Mouse (Mus musculus): ENCODE measurements around the gene Ubtd1. TPM values are rescaled to one million over a fixed set of nuclear protein-coding genes. Genes with fewer than 3 reads are reported as not detected.

Gene Ubtd1
- polyA plus RNA-seq, 1 experiment: not detected

DNA sequence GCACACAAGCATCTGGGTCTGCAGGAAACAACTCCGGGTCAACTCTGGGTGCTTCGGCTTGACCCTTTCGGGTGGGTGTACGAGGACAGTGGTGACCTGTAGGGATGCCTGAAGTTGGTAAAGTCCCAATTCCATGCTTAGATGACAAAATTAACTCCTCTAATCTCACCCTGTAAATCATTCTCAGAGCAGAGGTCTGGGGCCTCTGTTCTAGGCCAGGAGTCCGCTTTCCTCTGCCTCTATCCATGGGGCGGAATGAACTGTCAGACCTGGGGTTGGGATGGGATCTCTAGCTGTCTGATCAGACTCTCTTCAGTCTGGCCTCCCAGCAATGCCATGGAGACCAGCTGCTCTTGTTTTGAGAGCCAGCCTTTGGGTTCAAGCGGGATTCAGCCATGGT, 79.9 kb downstream of the Ubtd1 start:
- 96% methylated on average over 7 of the region's 7 CpGs for WGBS
- no peak overlapping the region for H3K4me3 ChIP-seq (ENCODE audit: insufficient read depth, low read depth, low read length)
- TF ChIP-seq POLR2A (IDR thresholded peaks at IDR 0.05; ENCODE audit: insufficient read depth, low read depth, low read length) (no peak), CTCF (IDR thresholded peaks at IDR 0.05; ENCODE audit: insufficient read depth, low read depth, low read length) (no peak)
- H3K4me1 ChIP-seq (ENCODE audit: control insufficient read depth, insufficient read depth, low read length): no peaks in the 10 kb centered on the region
- no peak overlapping the region for H3K27ac ChIP-seq (ENCODE audit: insufficient read depth, low read depth, low read length)

DNA sequence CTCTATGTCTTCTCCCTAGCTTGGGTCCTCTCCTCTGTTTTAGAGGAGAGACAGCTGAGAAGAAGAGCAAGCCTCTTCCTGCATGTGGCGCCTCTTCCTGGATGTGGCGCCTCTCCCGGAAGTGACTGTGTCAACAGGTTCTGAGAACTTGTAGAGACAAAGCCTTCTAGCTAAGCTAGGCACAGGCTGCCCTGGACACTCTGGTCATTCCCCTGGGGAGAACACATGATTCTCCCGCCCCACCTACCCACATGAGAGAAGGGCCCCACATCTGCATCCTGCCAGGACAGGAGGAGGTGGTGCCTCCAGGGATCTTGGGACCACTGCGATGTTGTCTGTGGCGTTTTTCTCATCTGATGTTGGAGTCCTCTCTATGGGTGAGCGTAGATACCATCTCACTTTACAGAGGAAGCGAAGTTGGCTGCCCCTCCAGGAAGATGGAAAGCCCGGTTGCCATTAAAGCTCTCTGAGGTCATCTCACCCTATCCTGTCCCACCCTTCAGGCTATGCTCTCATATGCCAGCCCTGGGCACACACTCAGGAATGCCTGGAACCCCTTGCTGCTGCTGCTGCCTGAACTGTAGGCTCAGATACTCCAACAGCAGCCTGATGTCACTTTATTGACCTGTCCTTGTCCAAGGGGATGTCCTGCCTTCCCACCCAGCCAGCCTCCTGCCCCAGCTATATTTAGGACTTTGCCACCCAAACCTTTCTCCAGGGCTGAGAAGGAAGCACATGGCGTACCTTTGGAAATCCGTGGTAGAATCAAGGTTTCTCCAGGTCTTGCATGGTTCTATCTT, 87.1 kb downstream of the Ubtd1 start:
- 82% methylated on average over 11 of the region's 11 CpGs for WGBS
- Histone ChIP-seq H3K27ac (ENCODE audit: insufficient read depth, low read depth, low read length) (no peak overlapping the region), H3K4me1 (ENCODE audit: control insufficient read depth, insufficient read depth, low read length) (peaks cover 5% of the 10 kb centered on the region; the same call in 1 of the 2 replicates), H3K4me3 (ENCODE audit: insufficient read depth, low read depth, low read length) (no peak overlapping the region)
- TF ChIP-seq POLR2A (IDR thresholded peaks at IDR 0.05; ENCODE audit: insufficient read depth, low read depth, low read length) (no peak), CTCF (IDR thresholded peaks at IDR 0.05; ENCODE audit: insufficient read depth, low read depth, low read length) (no peak)

DNA sequence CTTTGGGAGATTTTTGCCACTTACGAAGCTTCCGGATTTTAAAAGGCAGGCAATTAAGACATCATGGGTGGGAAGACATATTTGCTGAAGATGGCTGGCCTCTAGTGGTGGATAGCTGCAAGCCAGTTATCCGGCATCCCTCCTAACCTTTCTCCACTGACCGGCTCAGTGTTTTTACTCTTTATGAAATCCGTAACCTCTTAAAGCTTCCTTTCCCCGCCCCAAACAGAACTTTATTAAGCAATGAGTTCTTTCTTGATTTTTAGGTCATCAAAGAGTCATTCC, 87.6 kb downstream of the Ubtd1 start:
- no peak for TF ChIP-seq CTCF (IDR thresholded peaks at IDR 0.05; ENCODE audit: insufficient read depth, low read depth, low read length)
- TF ChIP-seq POLR2A (IDR thresholded peaks at IDR 0.05; ENCODE audit: insufficient read depth, low read depth, low read length): no peak
- WGBS: 45% methylated on average over 6 of the region's 6 CpGs
- Histone ChIP-seq H3K27ac (ENCODE audit: insufficient read depth, low read depth, low read length) (no peak overlapping the region), H3K4me3 (ENCODE audit: insufficient read depth, low read depth, low read length) (no peak overlapping the region), H3K4me1 (ENCODE audit: control insufficient read depth, insufficient read depth, low read length) (peaks cover 5% of the 10 kb centered on the region; the same call in 1 of the 2 replicates)

DNA sequence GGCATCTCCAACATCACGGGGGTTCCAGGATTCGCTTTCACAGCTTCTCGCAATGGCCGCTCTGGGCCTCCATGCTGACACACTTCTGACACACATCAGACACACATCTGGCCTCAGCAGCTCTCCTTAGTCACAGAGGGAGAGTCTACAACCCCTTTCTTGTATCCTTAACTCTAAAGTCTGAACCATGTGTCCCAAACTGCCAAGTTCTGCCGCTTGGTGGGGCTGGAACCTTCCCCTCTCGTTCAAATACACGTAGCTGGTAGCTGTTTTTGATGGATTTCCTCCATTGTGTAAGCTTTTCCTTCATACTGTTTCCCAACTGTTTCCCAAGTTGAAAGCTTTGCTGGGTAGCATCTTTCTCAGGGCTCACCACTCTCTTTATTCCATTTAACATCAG, 89.7 kb downstream of the Ubtd1 start:
- no peak for TF ChIP-seq CTCF (IDR thresholded peaks at IDR 0.05; ENCODE audit: insufficient read depth, low read depth, low read length)
- TF ChIP-seq POLR2A (IDR thresholded peaks at IDR 0.05; ENCODE audit: insufficient read depth, low read depth, low read length): no peak
- Histone ChIP-seq H3K4me3 (ENCODE audit: insufficient read depth, low read depth, low read length) (no peak overlapping the region), H3K4me1 (ENCODE audit: control insufficient read depth, insufficient read depth, low read length) (peaks cover 5% of the 10 kb centered on the region; the same call in 1 of the 2 replicates), H3K27ac (ENCODE audit: insufficient read depth, low read depth, low read length) (no peak overlapping the region)
- 76% methylated on average over 7 of the region's 7 CpGs for WGBS

DNA sequence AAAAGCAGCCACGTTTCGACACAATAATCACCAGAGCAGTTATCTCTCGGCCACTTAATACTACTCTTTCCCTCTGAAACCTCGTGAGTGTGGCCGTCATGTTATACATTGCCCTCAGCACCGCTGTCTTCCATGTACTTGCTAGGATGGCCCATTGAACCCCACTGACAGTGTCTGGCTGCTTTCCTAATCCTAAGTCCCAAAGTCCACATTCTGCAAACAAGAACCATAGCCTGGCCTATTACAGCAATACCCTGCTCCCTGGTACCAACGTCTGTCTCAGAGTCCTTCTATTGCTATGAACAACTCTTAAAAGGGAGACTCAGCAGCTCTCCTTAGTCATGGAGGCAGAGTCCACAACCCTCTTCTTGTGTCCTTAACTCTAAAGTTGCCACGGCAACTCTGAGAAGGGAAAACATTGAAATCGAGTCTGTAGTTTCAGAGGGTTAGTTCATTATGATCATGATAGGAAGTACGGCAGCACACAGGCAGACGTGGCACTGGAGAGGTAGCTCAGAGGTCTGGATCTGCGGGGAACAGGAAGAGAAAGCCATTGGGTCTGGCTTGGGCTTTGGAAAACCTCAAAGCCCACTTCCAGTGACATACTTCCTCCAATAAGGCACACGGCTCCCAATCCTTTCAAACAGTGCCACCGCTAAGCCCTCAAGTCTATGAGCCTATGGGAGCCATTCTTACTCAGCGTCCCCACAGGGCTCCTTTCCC, 90.5 kb downstream of the Ubtd1 start:
- no peak for TF ChIP-seq POLR2A (IDR thresholded peaks at IDR 0.05; ENCODE audit: insufficient read depth, low read depth, low read length)
- no peak for TF ChIP-seq CTCF (IDR thresholded peaks at IDR 0.05; ENCODE audit: insufficient read depth, low read depth, low read length)
- Histone ChIP-seq H3K27ac (ENCODE audit: insufficient read depth, low read depth, low read length) (no peak overlapping the region), H3K4me3 (ENCODE audit: insufficient read depth, low read depth, low read length) (no peak overlapping the region), H3K4me1 (ENCODE audit: control insufficient read depth, insufficient read depth, low read length) (peaks cover 5% of the 10 kb centered on the region; the same call in 1 of the 2 replicates)
- WGBS: 75% methylated on average over 15 of the region's 15 CpGs

DNA sequence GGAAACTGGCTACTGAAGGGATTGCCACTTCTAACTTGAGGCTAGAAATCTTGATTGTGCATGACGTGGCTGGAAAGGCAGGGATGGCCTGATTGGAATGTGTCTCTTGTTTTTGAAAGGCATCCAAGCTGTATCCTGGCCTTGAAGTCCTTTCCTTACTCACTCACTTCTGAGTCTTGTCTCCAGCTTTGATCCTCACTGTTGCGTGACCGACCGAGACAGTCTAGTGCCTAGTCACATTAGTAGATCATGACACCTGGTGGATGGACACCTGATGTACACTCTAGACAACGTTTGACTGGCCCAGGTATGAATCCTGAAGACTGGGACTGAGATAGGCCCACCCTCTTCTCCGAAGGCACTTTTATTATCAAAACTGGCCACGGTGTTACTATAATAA, 91.2 kb downstream of the Ubtd1 start:
- WGBS: 85% methylated on average over 7 of the region's 7 CpGs
- Histone ChIP-seq H3K4me3 (ENCODE audit: insufficient read depth, low read depth, low read length) (no peak overlapping the region), H3K4me1 (ENCODE audit: control insufficient read depth, insufficient read depth, low read length) (peaks cover 5% of the 10 kb centered on the region; the same call in 1 of the 2 replicates), H3K27ac (ENCODE audit: insufficient read depth, low read depth, low read length) (no peak overlapping the region)
- TF ChIP-seq POLR2A (IDR thresholded peaks at IDR 0.05; ENCODE audit: insufficient read depth, low read depth, low read length) (no peak), CTCF (IDR thresholded peaks at IDR 0.05; ENCODE audit: insufficient read depth, low read depth, low read length) (no peak)

DNA sequence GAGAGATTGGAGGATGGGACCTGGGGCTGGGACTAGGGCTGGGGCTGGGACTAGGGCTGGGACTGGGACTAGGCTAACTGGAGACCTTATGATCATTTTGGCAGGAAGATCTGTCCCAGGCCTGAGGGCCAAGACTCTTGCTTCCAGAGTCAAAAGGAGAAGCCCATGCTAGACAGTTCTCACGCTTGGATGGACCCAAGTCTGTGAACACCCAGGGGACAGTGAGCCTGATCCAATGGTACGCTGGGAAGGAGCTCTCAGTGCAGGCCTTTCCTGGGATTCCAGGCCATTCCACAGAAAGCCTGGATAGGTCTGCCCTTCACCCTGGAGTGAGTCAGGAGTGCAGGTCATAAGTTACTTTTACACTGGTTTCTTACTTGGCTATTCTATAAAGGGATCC, 93.5 kb downstream of the Ubtd1 start:
- H3K4me1 ChIP-seq (ENCODE audit: control insufficient read depth, insufficient read depth, low read length): no peaks in the 10 kb centered on the region
- 85% methylated on average over 2 of the region's 2 CpGs for WGBS
- H3K4me3 ChIP-seq (ENCODE audit: insufficient read depth, low read depth, low read length): no peak overlapping the region
- TF ChIP-seq POLR2A (IDR thresholded peaks at IDR 0.05; ENCODE audit: insufficient read depth, low read depth, low read length) (no peak), CTCF (IDR thresholded peaks at IDR 0.05; ENCODE audit: insufficient read depth, low read depth, low read length) (no peak)
- no peak overlapping the region for H3K27ac ChIP-seq (ENCODE audit: insufficient read depth, low read depth, low read length)

DNA sequence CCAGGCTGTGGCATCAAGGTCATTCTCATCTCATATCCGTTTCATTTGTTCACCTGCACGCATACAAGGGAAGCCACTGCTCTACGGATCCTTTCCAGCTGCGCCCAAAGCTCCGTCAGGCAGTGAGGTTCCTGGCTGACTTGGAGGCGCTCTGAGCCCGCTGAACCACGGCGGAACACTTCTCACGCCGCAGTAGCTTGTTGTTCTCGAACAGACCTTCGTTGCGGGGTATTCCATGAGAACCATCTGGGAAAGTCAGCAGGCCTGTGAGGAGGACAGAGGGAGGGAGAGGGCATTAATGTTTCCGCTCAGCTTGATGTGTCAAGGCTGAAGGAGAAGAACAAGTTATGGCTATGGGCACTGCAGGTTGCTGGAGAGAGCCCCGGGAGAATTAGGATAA, 94.4 kb downstream of the Ubtd1 start:
- Histone ChIP-seq H3K4me3 (ENCODE audit: insufficient read depth, low read depth, low read length) (no peak overlapping the region), H3K27ac (ENCODE audit: insufficient read depth, low read depth, low read length) (no peak overlapping the region), H3K4me1 (ENCODE audit: control insufficient read depth, insufficient read depth, low read length) (no peaks in the 10 kb centered on the region)
- TF ChIP-seq CTCF (IDR thresholded peaks at IDR 0.05; ENCODE audit: insufficient read depth, low read depth, low read length) (no peak), POLR2A (IDR thresholded peaks at IDR 0.05; ENCODE audit: insufficient read depth, low read depth, low read length) (no peak)
- WGBS: 92% methylated on average over 16 of the region's 16 CpGs

DNA sequence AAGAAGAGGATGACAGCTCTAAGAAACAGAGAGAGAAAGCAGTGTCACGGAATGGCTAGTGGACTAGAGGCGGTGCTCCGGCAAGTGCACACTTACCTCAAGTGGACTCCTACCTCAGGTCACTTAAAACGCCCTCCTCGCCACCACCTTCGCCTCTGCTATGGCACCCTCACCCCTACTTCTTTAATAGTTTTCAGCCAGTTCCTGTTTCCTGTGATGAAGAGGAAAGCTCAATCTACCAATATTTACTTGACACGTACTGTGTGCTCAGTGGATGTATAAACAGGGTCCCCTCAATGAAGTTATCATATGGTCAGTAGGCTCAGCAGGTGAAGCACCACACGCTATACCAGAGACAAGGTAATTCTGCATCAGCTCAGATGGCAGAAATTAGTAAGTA, 97.0 kb downstream of the Ubtd1 start:
- WGBS: 93% methylated on average over 8 of the region's 8 CpGs
- no peak overlapping the region for H3K4me3 ChIP-seq (ENCODE audit: insufficient read depth, low read depth, low read length)
- no peak for TF ChIP-seq POLR2A (IDR thresholded peaks at IDR 0.05; ENCODE audit: insufficient read depth, low read depth, low read length)
- no peak for TF ChIP-seq CTCF (IDR thresholded peaks at IDR 0.05; ENCODE audit: insufficient read depth, low read depth, low read length)
- no peaks in the 10 kb centered on the region for H3K4me1 ChIP-seq (ENCODE audit: control insufficient read depth, insufficient read depth, low read length)
- H3K27ac ChIP-seq (ENCODE audit: insufficient read depth, low read depth, low read length): no peak overlapping the region

Data from olfactory bulb, adult 2 months (tissue).